Mouse (Mus musculus) intestine, embryonic 15.5 days (tissue): Measurements from ENCODE around the gene Nrbp1. TPM values are rescaled to one million over a fixed set of nuclear protein-coding genes. Genes with fewer than 3 reads are reported as not detected.

Experiments
- ATAC-seq: fragments of 200-750 bp; cut with Nextera tagmentation; 2 replicates; pipeline ENCODE4 v1.8.0; 2017; ENCODE audit warnings: moderate TSS enrichment, moderate library complexity
- H3K27ac ChIP-seq: fragments of 300-500 bp; sonication (generic); 2 replicates; pipeline ENCODE4 v1.5.1; 2015; ENCODE audit warnings: mild to moderate bottlenecking, inconsistent platforms
- H3K27me3 ChIP-seq: fragments of 300-500 bp; sonication (generic); replicated peaks from 2 replicates; pipeline ENCODE4 v1.6.1; 2015; ENCODE audit warnings: inconsistent platforms
- H3K36me3 ChIP-seq: fragments of 300-500 bp; sonication (generic); 2 replicates; pipeline ENCODE4 v1.6.1; 2015; ENCODE audit warnings: inconsistent platforms
- H3K4me1 ChIP-seq: fragments of 300-500 bp; sonication (generic); replicated peaks from 2 replicates; pipeline ENCODE4 v1.6.1; 2015; ENCODE audit warnings: inconsistent platforms
- H3K4me2 ChIP-seq: fragments of 300-500 bp; sonication (generic); replicated peaks from 2 replicates; pipeline ENCODE4 v1.6.1; 2015; ENCODE audit warnings: mild to moderate bottlenecking, inconsistent platforms
- H3K4me3 ChIP-seq: fragments of 300-500 bp; sonication (generic); replicated peaks from 2 replicates; pipeline ENCODE4 v1.5.1; 2015; ENCODE audit warnings: inconsistent platforms
- H3K9ac ChIP-seq: fragments of 300-500 bp; sonication (generic); 2 replicates; pipeline ENCODE4 v1.6.1; 2015; ENCODE audit warnings: inconsistent platforms
- H3K9me3 ChIP-seq: fragments of 300-500 bp; sonication (generic); 2 replicates; pipeline ENCODE4 v1.6.1; 2016; ENCODE audit warnings: inconsistent platforms
- WGBS: fragments of 180-500 bp; shearing (Covaris S2); methylation state at CpG from one replicate; pipeline ENCODE4 v1.1.7; 2015; 5-methylcytosine and 5-hydroxymethylcytosine counted together
- polyA plus RNA-seq: library from polyadenylated mRNA; unstranded; fragments of >200 nt; fragmentation: Nextera tagmentation; extraction: Ambion mirVana; gene quantifications from 2 replicates; pipeline ENCODE4 v1.2.1, GENCODE M21; 2015

Gene Nrbp1
- polyA plus RNA-seq, 1 experiment from 2014 or later = 133 TPM

GRCm38 (mm10) chr5:31253806-31254205, 13.1 kb downstream of the Nrbp1 start:
- no peaks in the 10 kb centered on the region for H3K9me3 ChIP-seq
- peaks cover 16% of the 10 kb centered on the region for H3K4me1 ChIP-seq
- peak overlapping the region; percentile 59 for H3K4me2 ChIP-seq
- H3K27me3 ChIP-seq = no peaks in the 10 kb centered on the region
- H3K4me3 ChIP-seq = no peak overlapping the region
- H3K27ac ChIP-seq = peak overlapping the region; percentile 41
- H3K9ac ChIP-seq = no peak overlapping the region
- 93% methylated on average over 8 of the region's 8 CpGs for WGBS
- peaks cover 26% of the 10 kb centered on the region for H3K36me3 ChIP-seq
- ATAC-seq = no peak

- peaks cover 29% of the 10 kb centered on the region for H3K36me3 ChIP-seq
- ATAC-seq = peak; percentile 52
- no peak overlapping the region for H3K9ac ChIP-seq
- no peaks in the 10 kb centered on the region for H3K27me3 ChIP-seq
- peak overlapping the region; percentile 59 for H3K4me2 ChIP-seq
- H3K4me3 ChIP-seq = no peak overlapping the region
- no peaks in the 10 kb centered on the region for H3K9me3 ChIP-seq
- peak overlapping the region; percentile 56 for H3K27ac ChIP-seq
- H3K4me1 ChIP-seq = peaks cover 16% of the 10 kb centered on the region
- WGBS = 55% methylated on average over 7 of the region's 7 CpGs
Observed at GRCm38 (mm10) chr5:31254452-31254851, 13.8 kb downstream of the Nrbp1 start.

GRCm38 (mm10) chr5:31254901-31255300, 14.2 kb downstream of the Nrbp1 start:
- peak overlapping the region; percentile 59; the same call in 1 of the 2 replicates for H3K4me2 ChIP-seq
- WGBS = 81% methylated on average over 8 of the region's 8 CpGs
- no peak for ATAC-seq

GRCm38 (mm10) chr5:31255381-31255780, 14.7 kb downstream of the Nrbp1 start:
- no peak for ATAC-seq
- 92% methylated on average over 2 of the region's 2 CpGs for WGBS
- Histone ChIP-seq H3K9ac (no peak overlapping the region), H3K4me1 (peaks cover 16% of the 10 kb centered on the region), H3K9me3 (no peaks in the 10 kb centered on the region), H3K4me2 (no peak overlapping the region), H3K4me3 (no peak overlapping the region), H3K36me3 (peaks cover 24% of the 10 kb centered on the region), H3K27ac (no peak overlapping the region), H3K27me3 (no peaks in the 10 kb centered on the region)

More at GRCm38 (mm10) chr5:31254901-31255300, 14.2 kb downstream of the Nrbp1 start:
- Histone ChIP-seq H3K4me3 (no peak overlapping the region), H3K27me3 (no peaks in the 10 kb centered on the region), H3K9ac (no peak overlapping the region), H3K4me1 (peaks cover 16% of the 10 kb centered on the region), H3K27ac (peak overlapping the region; percentile 56; the same call in 1 of the 2 replicates), H3K36me3 (peaks cover 29% of the 10 kb centered on the region), H3K9me3 (no peaks in the 10 kb centered on the region)

- no peak overlapping the region for H3K4me2 ChIP-seq
- WGBS = 92% methylated on average over 2 of the region's 2 CpGs
- no peak overlapping the region for H3K27ac ChIP-seq
- no peak for ATAC-seq
- peaks cover 15% of the 10 kb centered on the region for H3K4me1 ChIP-seq
- H3K36me3 ChIP-seq = peaks cover 19% of the 10 kb centered on the region
- no peak overlapping the region for H3K4me3 ChIP-seq
- no peaks in the 10 kb centered on the region for H3K9me3 ChIP-seq
- H3K27me3 ChIP-seq = no peaks in the 10 kb centered on the region
- H3K9ac ChIP-seq = no peak overlapping the region
Observed at GRCm38 (mm10) chr5:31255971-31256370, 15.3 kb downstream of the Nrbp1 start.

GRCm38 (mm10) chr5:31257616-31258015, 17.0 kb downstream of the Nrbp1 start:
- Histone ChIP-seq H3K27ac (no peak overlapping the region), H3K27me3 (no peaks in the 10 kb centered on the region), H3K36me3 (peaks cover 16% of the 10 kb centered on the region), H3K9ac (no peak overlapping the region), H3K4me2 (no peak overlapping the region), H3K4me1 (0 out of 2 replicates have a peak, but pooled peaks cover 7% of the 10 kb centered on the region), H3K9me3 (no peaks in the 10 kb centered on the region), H3K4me3 (no peak overlapping the region)
- 85% methylated on average over 11 of the region's 11 CpGs for WGBS
- ATAC-seq = no peak

- no peak overlapping the region for H3K9ac ChIP-seq
- peaks cover 23% of the 10 kb centered on the region for H3K36me3 ChIP-seq
- H3K4me1 ChIP-seq = no peaks in the 10 kb centered on the region
- WGBS = 87% methylated on average over 7 of the region's 7 CpGs
- ATAC-seq = no peak
- H3K27me3 ChIP-seq = no peaks in the 10 kb centered on the region
- H3K9me3 ChIP-seq = no peaks in the 10 kb centered on the region
- H3K4me3 ChIP-seq = no peak overlapping the region
- H3K27ac ChIP-seq = no peak overlapping the region
- no peak overlapping the region for H3K4me2 ChIP-seq
Observed at GRCm38 (mm10) chr5:31266101-31266500, 25.4 kb downstream of the Nrbp1 start.

- Histone ChIP-seq H3K4me2 (no peak overlapping the region), H3K4me1 (no peaks in the 10 kb centered on the region), H3K4me3 (no peak overlapping the region), H3K27ac (no peak overlapping the region), H3K27me3 (no peaks in the 10 kb centered on the region), H3K36me3 (peaks cover 20% of the 10 kb centered on the region), H3K9ac (no peak overlapping the region), H3K9me3 (no peaks in the 10 kb centered on the region)
- 86% methylated on average over 6 of the region's 6 CpGs for WGBS
- no peak for ATAC-seq
Observed at GRCm38 (mm10) chr5:31267686-31268085, 27.0 kb downstream of the Nrbp1 start.

GRCm38 (mm10) chr5:31273018-31273417, 32.4 kb downstream of the Nrbp1 start:
- WGBS = 83% methylated on average over 6 of the region's 6 CpGs
- Histone ChIP-seq H3K27me3 (no peaks in the 10 kb centered on the region), H3K4me3 (no peak overlapping the region), H3K4me2 (no peak overlapping the region), H3K9ac (no peak overlapping the region), H3K36me3 (0 out of 2 replicates have a peak, but pooled peaks cover 6% of the 10 kb centered on the region), H3K4me1 (no peaks in the 10 kb centered on the region), H3K27ac (no peak overlapping the region), H3K9me3 (no peaks in the 10 kb centered on the region)
- no peak for ATAC-seq

GRCm38 (mm10) chr5:31279245-31279988, 38.8 kb downstream of the Nrbp1 start:
- no peaks in the 10 kb centered on the region for H3K9me3 ChIP-seq
- ATAC-seq = no peak
- H3K27me3 ChIP-seq = no peaks in the 10 kb centered on the region
- H3K9ac ChIP-seq = no peak overlapping the region
- H3K4me1 ChIP-seq = no peaks in the 10 kb centered on the region
- no peak overlapping the region for H3K4me3 ChIP-seq
- peaks cover 28% of the 10 kb centered on the region; the same call in 1 of the 2 replicates for H3K36me3 ChIP-seq
- no peak overlapping the region for H3K27ac ChIP-seq
- WGBS = 86% methylated on average over 20 of the region's 20 CpGs
- H3K4me2 ChIP-seq = no peak overlapping the region

GRCm38 (mm10) chr5:31288225-31288624, 47.6 kb downstream of the Nrbp1 start:
- H3K4me3 ChIP-seq = no peak overlapping the region
- H3K4me2 ChIP-seq = no peak overlapping the region
- no peaks in the 10 kb centered on the region for H3K27me3 ChIP-seq
- peaks cover 18% of the 10 kb centered on the region; the same call in 1 of the 2 replicates for H3K36me3 ChIP-seq
- H3K4me1 ChIP-seq = peaks cover 3% of the 10 kb centered on the region; the same call in 1 of the 2 replicates
- H3K9ac ChIP-seq = no peak overlapping the region
- H3K27ac ChIP-seq = no peak overlapping the region
- WGBS = 76% methylated on average over 4 of the region's 4 CpGs
- ATAC-seq = no peak
- H3K9me3 ChIP-seq = no peaks in the 10 kb centered on the region

- ATAC-seq = no peak
- Histone ChIP-seq H3K9ac (no peak overlapping the region), H3K4me1 (peaks cover 3% of the 10 kb centered on the region; the same call in 1 of the 2 replicates), H3K27ac (no peak overlapping the region), H3K4me3 (no peak overlapping the region), H3K27me3 (no peaks in the 10 kb centered on the region), H3K9me3 (no peaks in the 10 kb centered on the region), H3K4me2 (no peak overlapping the region), H3K36me3 (peaks cover 16% of the 10 kb centered on the region; the same call in 1 of the 2 replicates)
- 77% methylated on average over 3 of the region's 3 CpGs for WGBS
Observed at GRCm38 (mm10) chr5:31288655-31289054, 48.0 kb downstream of the Nrbp1 start.
